Mouse (Mus musculus) E14TG2a.4 (cell line): ENCODE measurements around the gene Akr1c21.

ENCODE experiments used
- CTCF ChIP-seq: conservative IDR thresholded peaks from 2 replicates; pipeline ENCODE4 v1.5.1; 2014; ENCODE audit warnings: low read length
- POU5F1 ChIP-seq: IDR thresholded peaks from 2 replicates; pipeline ENCODE4 v1.6.1; 2014; ENCODE audit warnings: low read length, borderline replicate concordance

DNA sequence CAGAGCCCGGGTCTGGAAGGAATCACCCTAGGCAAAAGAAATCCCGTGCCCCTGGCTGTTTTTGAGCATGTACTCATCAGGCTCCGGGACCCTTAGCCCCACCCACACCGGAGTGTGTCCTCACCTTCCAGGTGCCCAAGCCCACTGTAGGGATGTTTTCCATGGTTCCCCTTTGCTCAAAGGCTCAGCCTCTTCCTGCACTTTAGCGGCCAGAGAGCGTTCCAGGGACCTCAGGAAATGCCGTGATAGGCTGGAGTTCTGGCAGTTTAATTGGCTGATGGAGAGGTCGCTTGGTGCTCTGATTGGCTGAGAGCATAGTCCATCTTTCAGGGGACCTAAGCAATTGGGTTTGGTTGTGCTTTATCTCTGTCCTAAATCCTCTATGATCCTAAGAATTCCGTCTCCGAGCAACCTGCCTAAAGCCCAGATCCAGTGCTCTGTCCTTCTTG, 35.1 kb downstream of the Akr1c21 start, which contains the start of gene Akr1e1:
- TF ChIP-seq CTCF (no peak), POU5F1 (no peak)
